Mouse (Mus musculus) liver, embryonic 12.5 days (tissue): ENCODE measurements around the gene Evx2. TPM values are rescaled to one million over a fixed set of nuclear protein-coding genes. Genes with fewer than 3 reads are reported as not detected.
A peak's percentile ranks its signal among the peaks of the same experiment; 100 is the strongest.

ENCODE experiments used
- ATAC-seq: fragments of 200-750 bp; cut with Nextera tagmentation; 2 replicates; pipeline ENCODE4 v1.8.0; 2017; ENCODE audit warnings: moderate number of reproducible peaks, mild to moderate bottlenecking, moderate library complexity
- H3K27ac ChIP-seq: fragments of 300-500 bp; sonication (generic); 2 replicates; pipeline ENCODE4 v1.5.1; 2016; ENCODE audit warnings: mild to moderate bottlenecking
- H3K27me3 ChIP-seq: fragments of 300-500 bp; sonication (generic); replicated peaks from 2 replicates; pipeline ENCODE4 v1.6.1; 2016; ENCODE audit warnings: mild to moderate bottlenecking, moderate library complexity
- H3K36me3 ChIP-seq: fragments of 300-500 bp; sonication (generic); 2 replicates; pipeline ENCODE4 v1.6.1; 2016; ENCODE audit warnings: mild to moderate bottlenecking, moderate library complexity
- H3K4me1 ChIP-seq: fragments of 300-500 bp; sonication (generic); 2 replicates; pipeline ENCODE4 v1.6.1; 2016
- H3K4me2 ChIP-seq: fragments of 300-500 bp; sonication (generic); 2 replicates; pipeline ENCODE4 v1.6.1; 2016; ENCODE audit warnings: mild to moderate bottlenecking, moderate library complexity
- H3K4me3 ChIP-seq: fragments of 300-500 bp; sonication (generic); 2 replicates; pipeline ENCODE4 v1.5.1; 2016; ENCODE audit warnings: mild to moderate bottlenecking, moderate library complexity
- H3K9ac ChIP-seq: fragments of 300-500 bp; sonication (generic); 2 replicates; pipeline ENCODE4 v1.6.1; 2016; ENCODE audit warnings: mild to moderate bottlenecking, moderate library complexity
- H3K9me3 ChIP-seq: fragments of 300-500 bp; sonication (generic); replicated peaks from 2 replicates; pipeline ENCODE4 v1.6.1; 2016; ENCODE audit warnings: mild to moderate bottlenecking, moderate library complexity
- WGBS: fragments of 180-500 bp; shearing (Covaris S2); methylation state at CpG from one replicate; pipeline ENCODE4 v1.1.7; 2016; ENCODE audit not compliant: insufficient replicate concordance; 5-methylcytosine and 5-hydroxymethylcytosine counted together
- polyA plus RNA-seq: library from polyadenylated mRNA; unstranded; fragments of >200 nt; fragmentation: Nextera tagmentation; extraction: Ambion mirVana; gene quantifications from 2 replicates; pipeline ENCODE4 v1.2.1, GENCODE M21; 2016

Gene Evx2
- polyA plus RNA-seq, 1 experiment from 2014 or later = not detected

GRCm38 (mm10) chr2:74655420-74655781 is 4.0 kb downstream of the Evx2 start:
- Histone ChIP-seq H3K9ac (no peak overlapping the region), H3K27me3 (peaks cover 90% of the 10 kb centered on the region), H3K4me2 (peak overlapping the region; percentile 55), H3K4me1 (peaks cover 13% of the 10 kb centered on the region), H3K4me3 (peak overlapping the region; percentile 36), H3K27ac (no peak overlapping the region), H3K9me3 (no peaks in the 10 kb centered on the region), H3K36me3 (no peaks in the 10 kb centered on the region)
- no peak for ATAC-seq
- 4% methylated on average over 40 of the region's 47 CpGs for WGBS

GRCm38 (mm10) chr2:74654743-74655419 is 4.5 kb downstream of the Evx2 start:
- WGBS = 5% methylated on average over 14 of the region's 20 CpGs
- Histone ChIP-seq H3K27ac (no peak overlapping the region), H3K4me3 (peak overlapping the region; percentile 36; the same call in 1 of the 2 replicates), H3K36me3 (no peaks in the 10 kb centered on the region), H3K27me3 (peaks cover 90% of the 10 kb centered on the region), H3K4me1 (peaks cover 13% of the 10 kb centered on the region), H3K4me2 (peak overlapping the region; percentile 55; the same call in 1 of the 2 replicates), H3K9me3 (no peaks in the 10 kb centered on the region), H3K9ac (no peak overlapping the region)
- ATAC-seq = no peak

- ATAC-seq = no peak
- no peaks in the 10 kb centered on the region for H3K36me3 ChIP-seq
- peaks cover 90% of the 10 kb centered on the region for H3K27me3 ChIP-seq
- no peak overlapping the region for H3K27ac ChIP-seq
- 11% methylated on average over 17 of the region's 17 CpGs for WGBS
- H3K9ac ChIP-seq = no peak overlapping the region
- no peaks in the 10 kb centered on the region for H3K9me3 ChIP-seq
- H3K4me3 ChIP-seq = no peak overlapping the region
- H3K4me1 ChIP-seq = peaks cover 13% of the 10 kb centered on the region
- no peak overlapping the region for H3K4me2 ChIP-seq
Observed at GRCm38 (mm10) chr2:74653781-74654535, 5.4 kb downstream of the Evx2 start.

GRCm38 (mm10) chr2:74652996-74653340 is 6.4 kb downstream of the Evx2 start:
- Histone ChIP-seq H3K9me3 (no peaks in the 10 kb centered on the region), H3K4me2 (no peak overlapping the region), H3K4me3 (no peak overlapping the region), H3K4me1 (peaks cover 13% of the 10 kb centered on the region), H3K27me3 (peaks cover 90% of the 10 kb centered on the region), H3K36me3 (no peaks in the 10 kb centered on the region), H3K27ac (no peak overlapping the region), H3K9ac (no peak overlapping the region)
- WGBS = 30% methylated on average over 2 of the region's 2 CpGs
- no peak for ATAC-seq

- H3K9ac ChIP-seq = no peak overlapping the region
- no peak overlapping the region for H3K4me3 ChIP-seq
- no peaks in the 10 kb centered on the region for H3K4me1 ChIP-seq
- H3K27ac ChIP-seq = no peak overlapping the region
- no peak overlapping the region for H3K4me2 ChIP-seq
- no peaks in the 10 kb centered on the region for H3K9me3 ChIP-seq
- ATAC-seq = no peak
- peaks cover 92% of the 10 kb centered on the region for H3K27me3 ChIP-seq
- 13% methylated on average over 7 of the region's 7 CpGs for WGBS
- no peaks in the 10 kb centered on the region for H3K36me3 ChIP-seq
Observed at GRCm38 (mm10) chr2:74647082-74647864, 12.1 kb downstream of the Evx2 start.

GRCm38 (mm10) chr2:74645631-74646030 is 13.7 kb downstream of the Evx2 start:
- Histone ChIP-seq H3K9me3 (no peaks in the 10 kb centered on the region), H3K4me3 (no peak overlapping the region), H3K9ac (no peak overlapping the region), H3K27ac (no peak overlapping the region), H3K27me3 (peaks cover 79% of the 10 kb centered on the region), H3K4me2 (no peak overlapping the region), H3K36me3 (no peaks in the 10 kb centered on the region), H3K4me1 (no peaks in the 10 kb centered on the region)
- 56% methylated on average over 3 of the region's 3 CpGs for WGBS
- no peak for ATAC-seq

- WGBS = 60% methylated on average over 5 of the region's 5 CpGs
- no peaks in the 10 kb centered on the region for H3K9me3 ChIP-seq
- H3K9ac ChIP-seq = no peak overlapping the region
- no peak for ATAC-seq
- no peaks in the 10 kb centered on the region for H3K4me1 ChIP-seq
- H3K36me3 ChIP-seq = no peaks in the 10 kb centered on the region
- H3K27ac ChIP-seq = no peak overlapping the region
- no peak overlapping the region for H3K4me2 ChIP-seq
- H3K27me3 ChIP-seq = peaks cover 47% of the 10 kb centered on the region
- H3K4me3 ChIP-seq = no peak overlapping the region
Observed at GRCm38 (mm10) chr2:74642431-74642830, 16.9 kb downstream of the Evx2 start.

GRCm38 (mm10) chr2:74635412-74635811 is 23.9 kb downstream of the Evx2 start:
- 50% methylated on average over 4 of the region's 4 CpGs for WGBS
- H3K36me3 ChIP-seq = no peaks in the 10 kb centered on the region
- no peak overlapping the region for H3K9ac ChIP-seq
- no peak overlapping the region for H3K27ac ChIP-seq
- 0 out of 2 replicates have a peak, but pooled peaks cover 6% of the 10 kb centered on the region for H3K9me3 ChIP-seq
- no peak overlapping the region for H3K4me3 ChIP-seq
- H3K4me1 ChIP-seq = no peaks in the 10 kb centered on the region
- ATAC-seq = no peak
- no peak overlapping the region for H3K4me2 ChIP-seq
- no peaks in the 10 kb centered on the region for H3K27me3 ChIP-seq

GRCm38 (mm10) chr2:74620368-74620767 is 39.0 kb downstream of the Evx2 start:
- Histone ChIP-seq H3K9ac (no peak overlapping the region), H3K4me1 (no peaks in the 10 kb centered on the region), H3K4me3 (no peak overlapping the region), H3K4me2 (no peak overlapping the region), H3K36me3 (no peaks in the 10 kb centered on the region), H3K27ac (no peak overlapping the region), H3K9me3 (no peaks in the 10 kb centered on the region), H3K27me3 (no peaks in the 10 kb centered on the region)
- WGBS = 79% methylated on average over 10 of the region's 10 CpGs
- no peak for ATAC-seq

GRCm38 (mm10) chr2:74619676-74620246 is 39.6 kb downstream of the Evx2 start:
- no peak overlapping the region for H3K9ac ChIP-seq
- ATAC-seq = no peak
- no peak overlapping the region for H3K4me3 ChIP-seq
- WGBS = 69% methylated on average over 3 of the region's 3 CpGs
- no peaks in the 10 kb centered on the region for H3K4me1 ChIP-seq
- H3K9me3 ChIP-seq = no peaks in the 10 kb centered on the region
- no peak overlapping the region for H3K4me2 ChIP-seq
- H3K36me3 ChIP-seq = no peaks in the 10 kb centered on the region
- no peak overlapping the region for H3K27ac ChIP-seq
- no peaks in the 10 kb centered on the region for H3K27me3 ChIP-seq

GRCm38 (mm10) chr2:74617706-74618105 is 41.7 kb downstream of the Evx2 start:
- Histone ChIP-seq H3K4me2 (no peak overlapping the region), H3K27me3 (no peaks in the 10 kb centered on the region), H3K9me3 (no peaks in the 10 kb centered on the region), H3K27ac (no peak overlapping the region), H3K4me3 (no peak overlapping the region), H3K36me3 (no peaks in the 10 kb centered on the region), H3K4me1 (no peaks in the 10 kb centered on the region), H3K9ac (no peak overlapping the region)
- 71% methylated on average over 9 of the region's 9 CpGs for WGBS
- no peak for ATAC-seq

GRCm38 (mm10) chr2:74611406-74611805 is 48.0 kb downstream of the Evx2 start:
- Histone ChIP-seq H3K4me1 (no peaks in the 10 kb centered on the region), H3K9ac (no peak overlapping the region), H3K9me3 (no peaks in the 10 kb centered on the region), H3K4me2 (no peak overlapping the region), H3K27me3 (no peaks in the 10 kb centered on the region), H3K4me3 (no peak overlapping the region), H3K36me3 (no peaks in the 10 kb centered on the region), H3K27ac (no peak overlapping the region)
- WGBS = 66% methylated on average over 4 of the region's 4 CpGs
- no peak for ATAC-seq
